Mouse (Mus musculus) bone marrow macrophage, adult 2 months (primary cell): ENCODE results near the gene Asic4.

ENCODE experiments used
- CTCF ChIP-seq: IDR thresholded peaks from 2 replicates; pipeline ENCODE4 v1.5.1; 2012; ENCODE audit warnings: low read depth, mild to moderate bottlenecking, low read length, moderate library complexity
- POLR2A ChIP-seq: IDR thresholded peaks from 2 replicates; pipeline ENCODE4 v1.6.1; 2012; ENCODE audit warnings: mild to moderate bottlenecking, low read depth, low read length, borderline replicate concordance

GRCm38 (mm10) chr1:75490785-75491551 lies 40.7 kb downstream of the Asic4 start:
- no peak for TF ChIP-seq POLR2A
- no peak for TF ChIP-seq CTCF
